Mouse (Mus musculus): ENCODE measurements around the gene Sidt2. TPM values are rescaled to one million over a fixed set of nuclear protein-coding genes. Genes with fewer than 3 reads are reported as not detected.

Sidt2 gene
- polyA plus RNA-seq, 1 experiment from 2014 or later, result 43.8 TPM

- H3K9me3 ChIP-seq, result no peaks in the 10 kb centered on the region
- no peak overlapping the region for H3K27ac ChIP-seq
- H3K27me3 ChIP-seq (replicated peaks), result no peaks in the 10 kb centered on the region
- H3K36me3 ChIP-seq, result peaks cover 33% of the 10 kb centered on the region
- no peak overlapping the region for H3K4me2 ChIP-seq
- WGBS, result 90% methylated on average over 6 of the region's 6 CpGs
- no peak overlapping the region for H3K4me3 ChIP-seq (replicated peaks)
- peaks cover 3% of the 10 kb centered on the region; the same call in 1 of the 2 replicates for H3K4me1 ChIP-seq
- ATAC-seq (ENCODE audit: insufficient read depth, low FRiP score, low read depth), result no peak
- no peak overlapping the region for H3K9ac ChIP-seq
These were observed 8.5 kb upstream of the Sidt2 start for GRCm38 (mm10) chr9:45963577-45963976.

- Histone ChIP-seq H3K36me3 (peaks cover 27% of the 10 kb centered on the region), H3K27me3 (replicated peaks) (no peaks in the 10 kb centered on the region), H3K4me2 (no peak overlapping the region), H3K9ac (no peak overlapping the region), H3K9me3 (no peaks in the 10 kb centered on the region), H3K4me1 (peaks cover 3% of the 10 kb centered on the region; the same call in 1 of the 2 replicates), H3K27ac (no peak overlapping the region), H3K4me3 (replicated peaks) (no peak overlapping the region)
- ATAC-seq (ENCODE audit: insufficient read depth, low FRiP score, low read depth), result no peak
- 83% methylated on average over 2 of the region's 2 CpGs for WGBS
These were observed 6.8 kb upstream of the Sidt2 start for GRCm38 (mm10) chr9:45961855-45962254.

- no peaks in the 10 kb centered on the region for H3K9me3 ChIP-seq
- no peak for ATAC-seq (ENCODE audit: insufficient read depth, low FRiP score, low read depth)
These were observed 4.6 kb upstream of the Sidt2 start for GRCm38 (mm10) chr9:45959661-45960060.

DNA sequence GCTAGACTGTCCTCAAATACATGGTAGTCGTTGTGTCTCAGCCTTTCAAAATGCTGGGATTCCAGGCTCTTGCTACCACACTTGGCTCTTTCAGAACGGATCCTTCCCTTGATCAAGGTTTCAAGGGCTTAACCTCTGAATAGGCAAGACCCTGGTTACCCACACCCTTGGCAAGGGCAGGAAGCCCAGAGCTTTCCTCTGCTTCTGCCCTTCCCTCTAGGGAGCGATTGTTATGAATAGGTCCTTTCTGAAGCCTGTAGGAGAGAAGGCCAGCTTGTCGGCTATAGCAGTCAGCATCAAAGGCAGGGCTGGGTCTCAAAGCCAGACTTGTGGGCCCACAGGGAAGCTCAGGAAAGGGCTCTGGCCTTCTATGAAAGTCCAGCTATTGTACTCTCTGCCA lies 3.8 kb upstream of the Sidt2 start:
- no peak overlapping the region for H3K4me2 ChIP-seq
- no peak for ATAC-seq (ENCODE audit: insufficient read depth, low FRiP score, low read depth)
- H3K36me3 ChIP-seq, result peaks cover 10% of the 10 kb centered on the region; the same call in 1 of the 2 replicates
- no peaks in the 10 kb centered on the region for H3K27me3 ChIP-seq (replicated peaks)
- no peaks in the 10 kb centered on the region for H3K9me3 ChIP-seq
- no peak overlapping the region for H3K4me3 ChIP-seq (replicated peaks)
- 49% methylated on average over 4 of the region's 4 CpGs for WGBS
- H3K27ac ChIP-seq, result peak overlapping the region; percentile 46; the same call in 1 of the 2 replicates
- H3K4me1 ChIP-seq, result peaks cover 9% of the 10 kb centered on the region
- H3K9ac ChIP-seq, result no peak overlapping the region

More at GRCm38 (mm10) chr9:45959661-45960060, 4.6 kb upstream of the Sidt2 start:
- Histone ChIP-seq H3K36me3 (peaks cover 15% of the 10 kb centered on the region; the same call in 1 of the 2 replicates), H3K4me3 (replicated peaks) (no peak overlapping the region), H3K4me2 (no peak overlapping the region), H3K27ac (0 out of 2 replicates have a peak overlapping the region, but pooled peaks have one; percentile 35), H3K9ac (no peak overlapping the region), H3K27me3 (replicated peaks) (no peaks in the 10 kb centered on the region), H3K4me1 (peaks cover 7% of the 10 kb centered on the region; the same call in 1 of the 2 replicates)
- 74% methylated on average over 7 of the region's 7 CpGs for WGBS

DNA sequence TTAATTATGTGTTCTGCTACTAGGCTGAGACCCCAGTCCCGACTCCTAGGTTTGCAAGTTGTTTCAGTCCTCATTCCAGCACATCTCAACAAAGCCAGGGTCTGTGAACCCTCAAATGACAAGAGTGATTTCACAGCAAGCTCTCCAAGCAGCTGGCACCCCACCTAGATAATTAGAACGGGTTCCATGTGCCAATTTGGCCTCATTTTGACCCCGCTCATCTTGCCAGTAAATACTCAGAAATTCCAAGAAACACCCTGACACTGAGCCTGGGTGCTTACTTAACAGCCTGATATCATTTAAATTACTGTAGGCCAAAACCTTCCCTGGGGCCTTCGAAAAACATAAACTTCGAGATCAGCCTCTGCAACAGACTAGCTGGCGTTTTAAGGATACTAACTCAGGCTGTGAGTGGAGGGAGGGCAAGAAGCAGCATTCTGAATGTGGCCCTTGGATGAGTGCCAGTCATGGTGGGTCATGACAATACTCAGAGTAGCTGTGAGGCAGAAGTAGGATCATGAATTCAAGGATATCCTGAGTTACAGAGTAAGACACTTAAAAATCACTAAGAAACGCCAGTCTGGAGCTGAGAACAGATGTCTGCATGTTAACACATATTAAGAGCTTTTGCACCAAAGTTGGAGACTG lies 3.1 kb upstream of the Sidt2 start:
- Histone ChIP-seq H3K4me3 (replicated peaks) (no peak overlapping the region), H3K36me3 (peaks cover 7% of the 10 kb centered on the region; the same call in 1 of the 2 replicates), H3K27ac (peak overlapping the region; percentile 46; the same call in 1 of the 2 replicates), H3K9me3 (no peaks in the 10 kb centered on the region), H3K27me3 (replicated peaks) (no peaks in the 10 kb centered on the region), H3K4me1 (peaks cover 16% of the 10 kb centered on the region), H3K9ac (no peak overlapping the region), H3K4me2 (no peak overlapping the region)
- 54% methylated on average over 7 of the region's 7 CpGs for WGBS
- ATAC-seq (ENCODE audit: insufficient read depth, low FRiP score, low read depth), result no peak

DNA sequence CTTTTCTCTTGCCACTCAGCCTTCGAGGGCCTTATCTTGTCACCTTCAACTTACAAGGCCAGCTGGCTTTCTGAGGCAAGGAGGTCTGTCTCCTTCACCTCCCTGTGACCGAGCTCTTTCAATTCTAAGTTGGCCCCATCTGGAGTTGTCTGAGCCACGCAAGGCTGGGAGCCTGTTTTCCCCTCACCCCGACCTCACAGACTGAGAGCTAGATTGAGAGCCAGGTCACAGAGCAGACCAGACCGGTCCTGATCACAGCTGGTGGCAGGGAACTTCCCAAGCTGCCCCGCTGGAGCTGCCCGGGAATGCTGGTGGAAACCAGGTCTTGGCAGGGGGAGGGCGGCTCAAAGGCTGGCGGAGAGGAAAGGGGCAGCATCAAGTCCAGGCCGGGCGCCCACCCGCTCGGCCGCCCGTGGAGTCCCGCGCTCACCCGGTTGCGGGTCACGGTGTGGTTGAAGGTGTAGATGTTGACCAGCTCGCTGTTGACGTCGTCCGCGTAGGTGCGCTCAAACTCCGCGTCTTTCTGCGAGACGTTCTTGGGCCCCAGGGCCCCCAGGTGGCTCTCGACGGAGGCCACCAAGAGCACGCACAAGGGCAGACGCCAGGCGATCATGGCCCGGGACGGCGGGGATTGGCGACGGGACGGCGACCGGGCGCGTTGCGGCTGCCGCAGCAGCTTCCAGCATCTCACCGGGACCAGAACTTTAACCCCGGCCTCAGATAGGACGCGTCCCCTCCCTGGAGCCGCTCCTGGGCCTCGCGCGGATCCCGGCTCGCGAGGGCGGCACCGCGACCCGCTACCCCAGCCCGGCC lies 558 bp downstream of the Sidt2 start:
- Histone ChIP-seq H3K9ac (peak overlapping the region; percentile 85), H3K9me3 (no peaks in the 10 kb centered on the region), H3K27me3 (replicated peaks) (no peaks in the 10 kb centered on the region), H3K4me1 (peaks cover 17% of the 10 kb centered on the region), H3K27ac (peak overlapping the region; percentile 89), H3K36me3 (peaks cover 16% of the 10 kb centered on the region; the same call in 1 of the 2 replicates), H3K4me3 (replicated peaks) (peak overlapping the region; percentile 81), H3K4me2 (peak overlapping the region; percentile 82)
- under 1% methylated on average over 62 of the region's 63 CpGs for WGBS
- ATAC-seq (ENCODE audit: insufficient read depth, low FRiP score, low read depth), result peak; percentile 52

- H3K36me3 ChIP-seq, result peaks cover 18% of the 10 kb centered on the region; the same call in 1 of the 2 replicates
- H3K9me3 ChIP-seq, result no peaks in the 10 kb centered on the region
- no peaks in the 10 kb centered on the region for H3K27me3 ChIP-seq (replicated peaks)
- WGBS, result 47% methylated on average over 13 of the region's 13 CpGs
- H3K27ac ChIP-seq, result peak overlapping the region; percentile 89; the same call in 1 of the 2 replicates
- peak overlapping the region; percentile 81 for H3K4me3 ChIP-seq (replicated peaks)
- peak overlapping the region; percentile 82 for H3K4me2 ChIP-seq
- H3K9ac ChIP-seq, result peak overlapping the region; percentile 85; the same call in 1 of the 2 replicates
- ATAC-seq (ENCODE audit: insufficient read depth, low FRiP score, low read depth), result no peak
- H3K4me1 ChIP-seq, result peaks cover 17% of the 10 kb centered on the region
These were observed 1.4 kb downstream of the Sidt2 start for GRCm38 (mm10) chr9:45953511-45954293.

DNA sequence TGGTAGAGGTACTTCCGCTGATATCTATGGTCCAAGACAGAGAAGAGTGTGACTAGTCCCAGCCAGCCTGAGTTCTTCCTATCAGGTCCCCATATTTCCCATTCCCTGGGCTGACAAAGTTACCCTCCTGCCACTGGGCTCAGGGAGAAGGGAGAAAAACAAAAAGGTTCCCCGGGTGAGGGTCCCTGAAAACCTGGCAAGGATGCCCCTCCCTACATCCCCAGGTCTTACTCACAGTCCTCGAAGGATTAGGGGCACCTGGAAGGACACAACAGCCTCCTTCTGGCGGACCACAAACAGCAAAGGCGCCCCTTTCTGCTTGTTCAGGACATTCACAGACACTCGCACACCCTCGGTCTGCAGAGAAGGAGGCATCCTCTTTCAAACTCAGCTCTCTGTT lies 2.2 kb downstream of the Sidt2 start:
- Histone ChIP-seq H3K36me3 (peaks cover 25% of the 10 kb centered on the region), H3K9ac (no peak overlapping the region), H3K9me3 (no peaks in the 10 kb centered on the region), H3K27ac (no peak overlapping the region), H3K4me1 (peaks cover 17% of the 10 kb centered on the region), H3K4me3 (replicated peaks) (peak overlapping the region; percentile 81; the same call in 1 of the 2 replicates), H3K27me3 (replicated peaks) (no peaks in the 10 kb centered on the region), H3K4me2 (peak overlapping the region; percentile 82)
- WGBS, result 81% methylated on average over 7 of the region's 7 CpGs
- no peak for ATAC-seq (ENCODE audit: insufficient read depth, low FRiP score, low read depth)

DNA sequence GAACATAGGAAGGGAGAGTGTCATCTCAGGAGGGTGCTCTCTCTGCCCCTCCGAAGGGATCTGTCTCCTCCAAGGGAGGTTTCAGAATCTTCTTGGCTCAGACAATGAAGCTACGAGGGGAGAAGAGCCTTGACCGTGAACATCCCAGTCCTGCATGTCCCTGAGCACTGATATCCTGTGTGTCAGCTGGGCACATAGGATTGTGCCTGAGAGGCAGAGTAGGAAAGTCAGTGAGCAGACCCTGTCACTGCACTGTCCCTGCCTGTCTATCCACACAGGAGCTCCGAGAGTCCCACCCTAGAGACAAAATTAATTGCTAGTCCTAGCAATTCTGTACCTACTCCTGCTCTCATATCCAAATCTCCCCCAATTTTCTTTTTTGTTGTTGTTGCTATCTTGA lies 3.0 kb downstream of the Sidt2 start:
- Histone ChIP-seq H3K4me3 (replicated peaks) (no peak overlapping the region), H3K4me1 (peaks cover 17% of the 10 kb centered on the region), H3K27me3 (replicated peaks) (no peaks in the 10 kb centered on the region), H3K9me3 (no peaks in the 10 kb centered on the region), H3K4me2 (no peak overlapping the region), H3K36me3 (peaks cover 25% of the 10 kb centered on the region), H3K9ac (no peak overlapping the region), H3K27ac (no peak overlapping the region)
- 85% methylated on average over 4 of the region's 4 CpGs for WGBS
- no peak for ATAC-seq (ENCODE audit: insufficient read depth, low FRiP score, low read depth)

GRCm38 (mm10) chr9:45946872-45947183 lies 8.2 kb downstream of the Sidt2 start:
- ATAC-seq (ENCODE audit: insufficient read depth, low FRiP score, low read depth), result no peak
- Histone ChIP-seq H3K27me3 (replicated peaks) (no peaks in the 10 kb centered on the region), H3K9me3 (no peaks in the 10 kb centered on the region), H3K36me3 (peaks cover 49% of the 10 kb centered on the region), H3K9ac (no peak overlapping the region), H3K4me3 (replicated peaks) (no peak overlapping the region), H3K27ac (no peak overlapping the region), H3K4me2 (no peak overlapping the region), H3K4me1 (0 out of 2 replicates have a peak, but pooled peaks cover 5% of the 10 kb centered on the region)
- 84% methylated on average over 10 of the region's 10 CpGs for WGBS

- Histone ChIP-seq H3K4me3 (replicated peaks) (no peak overlapping the region), H3K27me3 (replicated peaks) (no peaks in the 10 kb centered on the region), H3K36me3 (peaks cover 50% of the 10 kb centered on the region), H3K9me3 (no peaks in the 10 kb centered on the region), H3K27ac (no peak overlapping the region), H3K4me2 (no peak overlapping the region), H3K9ac (no peak overlapping the region), H3K4me1 (0 out of 2 replicates have a peak, but pooled peaks cover 5% of the 10 kb centered on the region)
- 87% methylated on average over 16 of the region's 16 CpGs for WGBS
- no peak for ATAC-seq (ENCODE audit: insufficient read depth, low FRiP score, low read depth)
These were observed 8.7 kb downstream of the Sidt2 start for GRCm38 (mm10) chr9:45946182-45946871.

All from stomach, embryonic 15.5 days (tissue).